8 mouse cellular contexts compared by ENCODE assay signal in the genomic region with DNA sequence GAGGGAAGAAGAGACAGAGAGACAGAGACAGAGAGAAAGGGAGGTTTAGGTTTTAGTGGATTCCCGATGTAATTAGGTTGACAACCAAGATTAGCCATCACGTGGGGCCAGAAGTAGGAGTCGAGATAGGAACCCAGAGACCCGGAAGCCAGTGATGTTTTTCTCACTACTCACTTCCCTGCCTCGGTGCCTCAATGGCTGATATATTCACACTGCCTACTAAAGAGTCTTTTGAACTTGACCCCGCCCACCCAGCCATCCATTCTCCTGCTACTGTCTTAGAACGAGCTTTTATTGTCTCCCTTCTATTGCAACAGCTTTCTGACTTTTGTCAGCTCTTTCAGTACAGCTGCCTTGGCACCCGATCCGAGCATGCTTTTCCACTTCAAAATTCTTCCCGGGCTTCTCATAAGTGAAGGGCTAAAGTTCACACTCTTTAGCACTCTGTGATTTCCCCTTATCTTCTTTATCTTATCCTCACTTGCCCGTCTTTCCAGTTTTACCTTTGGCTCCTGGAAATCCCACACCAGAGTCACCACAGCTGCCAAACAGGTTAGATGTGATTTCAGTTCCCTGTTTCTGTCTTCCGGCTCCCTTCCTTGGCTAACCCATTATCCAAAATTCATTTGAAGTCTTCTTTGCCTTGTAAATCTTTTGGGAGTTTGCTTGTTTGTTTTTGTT. TPM values are rescaled to one million over a fixed set of nuclear protein-coding genes. Genes with fewer than 3 reads are reported as not detected.
DNase-seq lines count a peak whose midpoint lies in the region; ATAC-seq and TF ChIP-seq lines count a peak whose summit lies in the region.

No protein-coding gene starts in this region.

- H3K27ac ChIP-seq in spleen, adult 2 months (ENCODE audit: insufficient read depth, low read length): no peak overlapping the region
- H3K27ac ChIP-seq in hindbrain, embryonic 16.5 days (ENCODE audit: low read depth, low read length): no peak overlapping the region

- no peak for TF ChIP-seq POLR2A in spleen, adult 2 months (IDR thresholded peaks at IDR 0.05; ENCODE audit: low read depth, low read length)

- H3K27me3 ChIP-seq in spleen, adult 2 months (ENCODE audit: control insufficient read depth, insufficient read depth, low read length): no peaks in the 10 kb centered on the region
- no peaks in the 10 kb centered on the region for H3K27me3 ChIP-seq in hindbrain, embryonic 16.5 days (replicated peaks; ENCODE audit: control insufficient read depth, insufficient read depth, low read length)

- H3K4me3 ChIP-seq in spleen, adult 2 months (ENCODE audit: extremely low read depth, insufficient read depth, insufficient read length): 0 out of 2 replicates have a peak overlapping the region, but pooled peaks have one; percentile 11
- no peak overlapping the region for H3K4me3 ChIP-seq in hindbrain, embryonic 16.5 days (ENCODE audit: low read length)

- intact Hi-C loops in left cerebral cortex, postnatal 10 days (cut with DNase I): no loop called here

- 42% methylated on average over 12 of the region's 12 CpGs for WGBS in spleen, adult 2 months
- WGBS in hindbrain, embryonic 16.5 days: 27% methylated on average over 12 of the region's 12 CpGs

- ATAC-seq in hindbrain, embryonic 16.5 days: no peak

- no peaks in the 10 kb centered on the region for H3K9me3 ChIP-seq in hindbrain, embryonic 16.5 days (ENCODE audit: control insufficient read depth, low read length)

- H3K36me3 ChIP-seq in spleen, adult 2 months (ENCODE audit: control insufficient read depth, insufficient read depth, low read length): no peaks in the 10 kb centered on the region
- no peaks in the 10 kb centered on the region for H3K36me3 ChIP-seq in hindbrain, embryonic 16.5 days (ENCODE audit: control insufficient read depth, insufficient read depth, low read length)

- peak overlapping the region; percentile 30 for H3K4me2 ChIP-seq in hindbrain, embryonic 16.5 days (ENCODE audit: low read length)

- peaks cover 5% of the 10 kb centered on the region; the same call in 1 of the 2 replicates for H3K4me1 ChIP-seq in spleen, adult 2 months (ENCODE audit: control insufficient read depth, insufficient read depth, insufficient read length)
- no peaks in the 10 kb centered on the region for H3K4me1 ChIP-seq in hindbrain, embryonic 16.5 days (ENCODE audit: control insufficient read depth, insufficient read depth, low read depth, low read length)

- no peak overlapping the region for H3K9ac ChIP-seq in hindbrain, embryonic 16.5 days (ENCODE audit: low read depth, low read length)

- DNase-seq in spleen, adult 2 months (ENCODE audit: low read depth in 1 of 2, low spot score in 2 of 2): peak in 1 of 2 experiments; percentile 15
- no peak for DNase-seq in spleen, postnatal 14 days (ENCODE audit: low spot score in 2 of 2)
- peak; percentile 9 for DNase-seq in lung, postnatal 10 days
- DNase-seq in thymus, postnatal 36 days: peak; percentile 52 to 65
- no peak for DNase-seq in adrenal gland, adult 2 months
- no peak for DNase-seq in frontal cortex, postnatal 25 days (ENCODE audit: low spot score in 2 of 2)
- DNase-seq in left cerebral cortex, postnatal 10 days (ENCODE audit: extremely low spot score in 1 of 2, low spot score in 2 of 2): no peak

- TF ChIP-seq CTCF in spleen, adult 2 months (IDR thresholded peaks at IDR 0.05; ENCODE audit: extremely low read depth, insufficient read depth, insufficient read length, insufficient replicate concordance): no peak

RNA-seq across cellular contexts. Expression of gene Tlk1, which starts 13.1 kb away (rescaled TPM):
- 8.4 and 9.6 TPM in 2 replicates for polyA plus RNA-seq in spleen, adult 2 months (2012; rRNA removed)
- 17.7 TPM in 2 replicates for polyA plus RNA-seq in hindbrain, embryonic 16.5 days (2015; fragmentation: Nextera tagmentation; extraction: Ambion mirVana)
- 10 to 100 TPM; 60.9 to 61.1 TPM for total RNA-seq in adrenal gland, adult 2 months (2021)
- 3.1 TPM in 2 replicates for polyA plus RNA-seq in adrenal gland, adult 2 months (2012; rRNA removed)
- total RNA-seq in left cerebral cortex, postnatal 10 days (2021): 10 to 100 TPM; 89.3 to 92.4 TPM

Comparison
In these comparisons a context has a peak if more than half of its experiments do, and no peak if none do; other contexts are left out.
1. DNase-seq: peak in lung, postnatal 10 days (single experiment) and thymus, postnatal 36 days (2 of 2); none in spleen, postnatal 14 days (0 of 2), adrenal gland, adult 2 months (single experiment), frontal cortex, postnatal 25 days (0 of 2) and left cerebral cortex, postnatal 10 days (0 of 2).